ENCODE assay signal across 27 mouse cellular contexts in the genomic region with DNA sequence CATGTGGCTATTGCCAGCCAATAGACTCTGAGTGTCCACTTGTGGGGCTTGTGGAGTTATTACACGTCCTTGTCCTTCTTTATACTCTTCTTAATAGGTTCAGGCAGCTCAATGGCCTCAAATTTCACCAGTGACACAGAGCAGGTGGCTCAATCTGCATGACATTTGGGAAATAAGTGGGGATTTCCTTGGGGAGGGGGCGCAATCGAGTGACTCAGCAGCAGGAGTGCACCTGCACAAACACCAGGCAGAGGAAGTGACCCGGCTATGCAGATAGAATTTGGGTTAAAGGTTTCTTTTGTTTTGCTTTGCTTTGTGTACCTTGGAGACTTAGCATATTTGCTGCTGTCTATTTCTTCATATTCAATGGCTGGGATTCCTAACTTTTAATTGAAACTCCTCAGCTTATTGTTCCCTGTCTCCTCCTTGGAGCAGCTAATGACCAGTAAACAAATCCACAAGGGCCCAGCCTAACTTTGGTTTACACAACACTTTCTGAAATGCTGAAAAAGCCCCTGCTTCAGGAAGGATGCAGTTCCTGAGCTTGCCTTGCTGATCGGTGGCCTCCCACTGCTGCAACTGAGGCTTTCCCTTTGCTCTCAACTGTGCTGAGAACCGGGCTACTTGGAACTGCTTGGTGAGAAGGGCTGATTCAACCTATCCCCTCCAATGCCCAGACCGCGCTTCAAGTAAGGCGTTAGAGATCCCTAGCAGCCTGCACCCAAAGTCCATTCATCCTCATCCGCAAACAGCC.
DNase-seq lines count a peak whose midpoint lies in the region; ATAC-seq and TF ChIP-seq lines count a peak whose summit lies in the region.
"Had no signal": no experiment of that assay in that cellular context is flagged by ENCODE, and none has a peak within 500 bp of the region (broad histone marks: within the 10 kb centered on the region; RNA-seq: fewer than 3 reads in every experiment).

No protein-coding gene starts in this region.

- H3K9ac ChIP-seq in kidney, embryonic 16.5 days (replicated peaks; ENCODE audit: low read length) = no peak overlapping the region
- no peak overlapping the region for H3K9ac ChIP-seq in neural tube, embryonic 15.5 days (replicated peaks)
- H3K9ac ChIP-seq: hindbrain, embryonic 13.5 days; liver, embryonic 12.5 days; neural tube, embryonic 13.5 days had no signal

- no peaks in the 10 kb centered on the region for H3K36me3 ChIP-seq in kidney, embryonic 16.5 days (ENCODE audit: insufficient read depth, low read length)
- no peaks in the 10 kb centered on the region for H3K36me3 ChIP-seq in neural tube, embryonic 15.5 days
- H3K36me3 ChIP-seq: forebrain, embryonic 10.5 days; hindbrain, embryonic 13.5 days; liver, embryonic 12.5 days; neural tube, embryonic 13.5 days had no signal

- no peak overlapping the region for H3K4me2 ChIP-seq in kidney, embryonic 16.5 days (replicated peaks; ENCODE audit: low read depth, low read length)
- peak overlapping the region; percentile 6; the same call in 1 of the 2 replicates for H3K4me2 ChIP-seq in neural tube, embryonic 15.5 days
- H3K4me2 ChIP-seq: hindbrain, embryonic 13.5 days; liver, embryonic 12.5 days; midbrain, embryonic 11.5 days; neural tube, embryonic 13.5 days had no signal

- WGBS in kidney, embryonic 16.5 days = 36% methylated on average over 10 of the region's 10 CpGs
- 51% methylated on average over 10 of the region's 10 CpGs for WGBS in neural tube, embryonic 15.5 days

- H3K9me3 ChIP-seq in kidney, embryonic 16.5 days (ENCODE audit: low read length) = no peaks in the 10 kb centered on the region
- H3K9me3 ChIP-seq in neural tube, embryonic 15.5 days (replicated peaks) = no peaks in the 10 kb centered on the region
- H3K9me3 ChIP-seq: forebrain, embryonic 10.5 days; hindbrain, embryonic 13.5 days; liver, embryonic 12.5 days; neural tube, embryonic 13.5 days had no signal

- H3K27me3 ChIP-seq in kidney, embryonic 16.5 days (ENCODE audit: insufficient read depth, low read length) = no peaks in the 10 kb centered on the region
- no peaks in the 10 kb centered on the region for H3K27me3 ChIP-seq in neural tube, embryonic 15.5 days (replicated peaks)
- H3K27me3 ChIP-seq: hindbrain, embryonic 13.5 days; liver, embryonic 12.5 days; neural tube, embryonic 13.5 days had no signal

- H3K27ac ChIP-seq in kidney, embryonic 16.5 days (ENCODE audit: low read length) = no peak overlapping the region
- H3K27ac ChIP-seq in neural tube, embryonic 15.5 days (replicated peaks) = no peak overlapping the region
- H3K27ac ChIP-seq: forebrain, embryonic 10.5 days; hindbrain, embryonic 13.5 days; layer of hippocampus, adult 2 months; liver, embryonic 12.5 days; neural tube, embryonic 13.5 days; stomach, postnatal 0 days had no signal

- no peak for TF ChIP-seq CTCF in brain, embryonic 14.5 days (IDR thresholded peaks at IDR 0.05; ENCODE audit: borderline replicate concordance, extremely low read depth, insufficient read depth, insufficient read length)

- DNase-seq in kidney, postnatal 25 days = no peak
- no peak for DNase-seq in neural tube, embryonic 10.5 days (ENCODE audit: extremely low spot score, low spot score)
- peak; percentile 63 for DNase-seq in ES-CJ7 (ENCODE audit: low read depth, low spot score)
- DNase-seq in brain, embryonic 14.5 days (ENCODE audit: low read depth) = peak; percentile 23
- DNase-seq in heart, adult 18-20 months = no peak
- no peak for DNase-seq in adrenal gland, adult (ENCODE audit: inconsistent age in 2 of 2, low spot score in 1 of 2)
- DNase-seq: adrenal gland, postnatal 10 days; cerebellum, adult 2 months; cerebellum, postnatal 25 days; gastrocnemius, postnatal 14 days; heart, postnatal 36 days; kidney, postnatal 10 days; lung, adult 2 months; lung, postnatal 14 days; right cerebral cortex, postnatal 14 days had no signal

- no peaks in the 10 kb centered on the region for H3K4me1 ChIP-seq in kidney, embryonic 16.5 days (ENCODE audit: insufficient read depth, low read length)
- peaks cover 10% of the 10 kb centered on the region for H3K4me1 ChIP-seq in neural tube, embryonic 15.5 days
- H3K4me1 ChIP-seq: hindbrain, embryonic 13.5 days; liver, embryonic 12.5 days had no signal

- TF ChIP-seq POLR2A in brain, embryonic 14.5 days (IDR thresholded peaks at IDR 0.05; ENCODE audit: borderline replicate concordance, extremely low read depth, insufficient read depth, insufficient read length, poor library complexity, severe bottlenecking) = no peak

- 0 out of 2 replicates have a peak, but pooled peaks have one; percentile 39 for ATAC-seq in kidney, embryonic 16.5 days (ENCODE audit: low FRiP score, low TSS enrichment)
- peak; percentile 47; the same call in 1 of the 2 replicates for ATAC-seq in neural tube, embryonic 15.5 days (ENCODE audit: low FRiP score)
- ATAC-seq: activated CD4-positive, CD25-positive, alpha-beta regulatory T cell, adult 4 months; forebrain, embryonic 16.5 days; liver, embryonic 12.5 days; Patski had no signal

- no peak overlapping the region for H3K4me3 ChIP-seq in kidney, embryonic 16.5 days (ENCODE audit: low read length)
- no peak overlapping the region for H3K4me3 ChIP-seq in neural tube, embryonic 15.5 days (replicated peaks)
- H3K4me3 ChIP-seq: forebrain, embryonic 10.5 days; hindbrain, embryonic 13.5 days; layer of hippocampus, adult 2 months; liver, embryonic 12.5 days; neural tube, embryonic 13.5 days had no signal

Comparison
In these comparisons a context has a peak if more than half of its experiments do, and no peak if none do; other contexts are left out.
1. DNase-seq: peak in ES-CJ7 (single experiment) and brain, embryonic 14.5 days (single experiment); none in kidney, postnatal 25 days (0 of 2), neural tube, embryonic 10.5 days (single experiment), heart, adult 18-20 months (0 of 2) and adrenal gland, adult (0 of 2).